Mouse (Mus musculus) heart, embryonic 16.5 days (tissue): ENCODE data around the gene Pbld2. TPM values are rescaled to one million over a fixed set of nuclear protein-coding genes. Genes with fewer than 3 reads are reported as not detected.

Experiments
- ATAC-seq: fragments of 200-750 bp; cut with Nextera tagmentation; replicated peaks from 2 replicates; pipeline ENCODE4 v1.8.0; 2017; ENCODE audit warnings: moderate number of reproducible peaks; ENCODE audit not compliant: insufficient read depth, low FRiP score; ENCODE audit errors: extremely low read depth
- H3K27ac ChIP-seq: fragments of 300-500 bp; sonication (generic); 2 replicates; pipeline ENCODE4 v1.5.1; 2014; ENCODE audit warnings: mild to moderate bottlenecking, low read length, control low read depth, moderate library complexity
- H3K27me3 ChIP-seq: fragments of 300-500 bp; sonication (generic); 2 replicates; pipeline ENCODE4 v1.6.1; 2014; ENCODE audit warnings: low read length, mixed read lengths; ENCODE audit not compliant: control insufficient read depth, insufficient read depth
- H3K36me3 ChIP-seq: fragments of 300-500 bp; sonication (generic); 2 replicates; pipeline ENCODE4 v1.6.1; 2014; ENCODE audit not compliant: control insufficient read depth, insufficient read depth
- H3K4me1 ChIP-seq: fragments of 300-500 bp; sonication (generic); 2 replicates; pipeline ENCODE4 v1.6.1; 2014; ENCODE audit warnings: low read length, mixed read lengths; ENCODE audit not compliant: control insufficient read depth, insufficient read depth
- H3K4me2 ChIP-seq: fragments of 300-500 bp; sonication (generic); 2 replicates; pipeline ENCODE4 v1.6.1; 2014; ENCODE audit warnings: low read depth, mild to moderate bottlenecking, control low read depth, low read length
- H3K4me3 ChIP-seq: fragments of 300-500 bp; sonication (generic); 2 replicates; pipeline ENCODE4 v1.5.1; 2014; ENCODE audit warnings: mild to moderate bottlenecking, control low read depth, low read length
- H3K9ac ChIP-seq: fragments of 300-500 bp; sonication (generic); 2 replicates; pipeline ENCODE4 v1.6.1; 2014; ENCODE audit warnings: low read length, control low read depth
- H3K9me3 ChIP-seq: fragments of 300-500 bp; sonication (generic); replicated peaks from 2 replicates; pipeline ENCODE4 v1.6.1; 2016; ENCODE audit warnings: low read length; ENCODE audit not compliant: control insufficient read depth
- WGBS: fragments of 180-500 bp; shearing (Covaris S2); extraction: QIAGEN DNeasy Blood & Tissue Kit; methylation state at CpG from one replicate; pipeline ENCODE4 v1.1.7; 2014; 5-methylcytosine and 5-hydroxymethylcytosine counted together
- polyA plus RNA-seq: library from polyadenylated mRNA; unstranded; fragments of >200 nt; fragmentation: Nextera tagmentation; extraction: Ambion mirVana; gene quantifications from 2 replicates; pipeline ENCODE4 v1.2.1, GENCODE M21; 2015

The Pbld2 gene
- polyA plus RNA-seq, 1 experiment from 2014 or later = 0.89 TPM

DNA sequence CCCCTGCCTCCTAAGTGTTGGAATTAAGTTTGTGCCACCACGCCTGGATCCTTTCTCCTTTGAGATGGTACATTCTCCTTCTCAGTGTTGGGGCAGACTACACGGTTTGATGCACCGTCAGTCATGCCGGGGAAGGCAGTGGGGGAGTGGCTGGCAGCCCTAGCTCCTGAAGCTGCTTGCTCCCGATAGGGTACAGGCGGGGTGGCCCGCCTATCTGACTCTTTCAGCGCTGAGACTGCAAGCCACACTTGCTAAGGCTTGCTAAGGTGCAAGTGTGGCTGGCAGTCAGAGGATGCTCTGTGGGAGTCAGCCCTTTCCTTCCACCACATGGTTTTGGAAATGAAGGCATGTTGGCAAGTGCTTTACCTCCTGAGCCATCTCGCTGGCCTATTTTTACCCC lies 23.5 kb upstream of the Pbld2 start:
- no peak overlapping the region for H3K4me2 ChIP-seq
- no peaks in the 10 kb centered on the region for H3K9me3 ChIP-seq
- H3K9ac ChIP-seq = no peak overlapping the region
- no peak for ATAC-seq
- H3K36me3 ChIP-seq = peaks cover 49% of the 10 kb centered on the region
- H3K4me3 ChIP-seq = no peak overlapping the region
- H3K27me3 ChIP-seq = no peaks in the 10 kb centered on the region
- no peaks in the 10 kb centered on the region for H3K4me1 ChIP-seq
- WGBS = 65% methylated on average over 9 of the region's 9 CpGs
- no peak overlapping the region for H3K27ac ChIP-seq

DNA sequence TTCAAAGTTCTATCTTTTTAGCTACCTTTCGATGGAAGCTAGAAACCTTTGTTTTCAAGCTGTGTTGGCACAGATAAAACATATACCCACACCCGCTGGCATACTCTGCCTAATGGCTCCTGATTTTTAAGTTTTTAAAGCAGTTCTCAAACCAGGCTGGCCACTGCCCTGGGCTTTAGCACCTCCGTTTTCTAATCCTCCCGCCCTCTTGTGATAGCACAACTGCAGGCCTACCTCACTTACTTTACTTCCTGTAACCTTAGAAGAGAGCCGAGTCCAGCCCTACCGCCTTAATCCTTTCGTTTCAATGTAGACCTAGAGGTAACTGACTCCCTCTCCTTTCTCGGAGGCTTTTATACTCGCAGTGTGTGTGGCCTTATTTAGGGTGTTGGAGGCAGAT lies 20.9 kb upstream of the Pbld2 start:
- Histone ChIP-seq H3K9ac (no peak overlapping the region), H3K27ac (no peak overlapping the region), H3K36me3 (peaks cover 49% of the 10 kb centered on the region), H3K9me3 (no peaks in the 10 kb centered on the region), H3K4me3 (no peak overlapping the region), H3K4me2 (no peak overlapping the region), H3K27me3 (no peaks in the 10 kb centered on the region), H3K4me1 (no peaks in the 10 kb centered on the region)
- no peak for ATAC-seq
- 61% methylated on average over 9 of the region's 9 CpGs for WGBS

DNA sequence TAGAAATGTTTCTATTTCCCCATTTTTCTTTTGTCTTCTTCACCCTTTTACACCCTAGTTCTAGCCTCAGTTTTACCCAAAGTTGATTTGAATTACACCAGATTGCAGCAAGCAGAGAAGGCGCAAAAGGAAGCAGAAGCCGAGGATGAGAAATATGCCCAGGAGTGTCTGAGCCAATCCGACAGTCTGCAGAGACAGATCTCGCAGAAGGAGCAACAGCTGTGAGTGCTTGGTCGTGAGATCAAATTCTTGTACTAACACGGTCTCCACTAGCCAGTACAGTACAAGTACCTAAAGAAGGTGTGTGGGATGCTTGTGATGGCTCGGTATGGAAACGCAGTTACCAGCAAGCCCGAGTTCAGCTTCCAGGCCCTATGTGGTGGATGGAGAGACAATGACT lies 19.6 kb upstream of the Pbld2 start:
- WGBS = 86% methylated on average over 9 of the region's 9 CpGs
- no peaks in the 10 kb centered on the region for H3K27me3 ChIP-seq
- no peak overlapping the region for H3K27ac ChIP-seq
- H3K9me3 ChIP-seq = no peaks in the 10 kb centered on the region
- no peak for ATAC-seq
- no peaks in the 10 kb centered on the region for H3K4me1 ChIP-seq
- peaks cover 51% of the 10 kb centered on the region for H3K36me3 ChIP-seq
- no peak overlapping the region for H3K4me2 ChIP-seq
- no peak overlapping the region for H3K4me3 ChIP-seq
- no peak overlapping the region for H3K9ac ChIP-seq

DNA sequence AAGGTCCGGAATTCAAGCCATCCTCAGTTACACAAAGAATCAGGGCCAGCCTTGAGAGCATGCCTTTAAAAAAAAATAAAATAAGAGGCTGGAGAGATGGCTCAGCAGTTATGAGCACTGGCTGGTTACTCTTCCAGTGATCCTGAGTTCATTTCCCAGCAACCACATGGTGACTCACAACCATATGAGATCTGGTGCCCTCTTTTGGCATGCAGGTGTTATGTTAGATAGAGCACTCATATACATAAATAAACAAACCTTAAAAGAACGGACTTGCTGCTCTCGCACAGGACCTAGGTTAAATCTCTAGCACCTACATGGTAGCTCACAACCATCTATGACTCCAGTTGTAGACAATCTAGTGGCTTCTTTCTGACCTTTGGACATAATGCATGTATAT lies 15.9 kb upstream of the Pbld2 start:
- 66% methylated on average over 3 of the region's 3 CpGs for WGBS
- no peak for ATAC-seq
- no peaks in the 10 kb centered on the region for H3K9me3 ChIP-seq
- H3K9ac ChIP-seq = no peak overlapping the region
- H3K27me3 ChIP-seq = no peaks in the 10 kb centered on the region
- H3K4me2 ChIP-seq = no peak overlapping the region
- no peak overlapping the region for H3K27ac ChIP-seq
- no peaks in the 10 kb centered on the region for H3K4me1 ChIP-seq
- no peak overlapping the region for H3K4me3 ChIP-seq
- peaks cover 53% of the 10 kb centered on the region for H3K36me3 ChIP-seq

DNA sequence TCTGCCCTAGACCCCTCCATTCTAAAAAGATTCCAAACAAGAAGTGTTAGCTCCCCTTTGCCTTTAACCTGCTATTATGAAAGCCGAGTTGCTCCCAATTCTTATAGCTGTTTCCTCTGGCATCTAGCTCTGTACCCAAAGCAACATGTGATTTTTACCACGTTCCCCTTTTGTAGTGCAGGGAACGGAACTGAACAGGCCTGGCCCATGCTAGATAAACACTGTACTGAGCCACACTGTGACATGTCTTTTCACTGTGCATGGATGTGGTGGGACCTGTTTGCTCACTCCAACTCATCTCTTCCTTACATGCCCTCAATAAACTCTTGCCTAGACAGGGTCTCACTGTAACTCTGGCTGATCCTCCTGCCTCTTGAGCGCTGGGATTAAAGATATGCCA lies 13.8 kb upstream of the Pbld2 start:
- H3K36me3 ChIP-seq = peaks cover 55% of the 10 kb centered on the region
- WGBS = 83% methylated on average over 4 of the region's 4 CpGs
- H3K4me1 ChIP-seq = no peaks in the 10 kb centered on the region

DNA sequence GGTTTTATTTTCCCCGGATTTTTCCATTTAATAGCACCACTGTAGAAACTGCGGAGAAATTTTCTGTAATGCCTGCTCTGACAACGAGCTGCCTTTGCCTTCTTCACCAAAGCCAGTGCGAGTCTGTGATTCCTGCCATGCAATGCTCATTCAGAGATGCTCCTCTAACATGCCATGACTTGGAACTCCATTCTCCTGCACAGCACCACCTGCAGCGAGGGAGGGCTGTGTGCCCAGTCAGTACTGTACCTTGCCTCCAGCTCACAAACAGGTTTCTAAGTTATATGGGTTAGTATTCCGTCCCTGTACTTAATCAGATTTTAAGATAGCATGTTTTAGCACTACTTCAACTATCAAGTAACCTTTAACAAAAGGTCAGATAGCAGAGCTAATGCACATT lies 12.6 kb upstream of the Pbld2 start:
- 89% methylated on average over 6 of the region's 6 CpGs for WGBS
- Histone ChIP-seq H3K9me3 (no peaks in the 10 kb centered on the region), H3K27me3 (no peaks in the 10 kb centered on the region), H3K9ac (no peak overlapping the region), H3K27ac (no peak overlapping the region), H3K4me2 (no peak overlapping the region), H3K36me3 (peaks cover 59% of the 10 kb centered on the region), H3K4me1 (no peaks in the 10 kb centered on the region), H3K4me3 (no peak overlapping the region)
- no peak for ATAC-seq

More for the DNA sequence above, 13.8 kb upstream of the Pbld2 start:
- no peak overlapping the region for H3K4me3 ChIP-seq
- no peaks in the 10 kb centered on the region for H3K27me3 ChIP-seq
- no peak overlapping the region for H3K4me2 ChIP-seq
- H3K9ac ChIP-seq = no peak overlapping the region
- ATAC-seq = no peak
- no peaks in the 10 kb centered on the region for H3K9me3 ChIP-seq
- no peak overlapping the region for H3K27ac ChIP-seq

DNA sequence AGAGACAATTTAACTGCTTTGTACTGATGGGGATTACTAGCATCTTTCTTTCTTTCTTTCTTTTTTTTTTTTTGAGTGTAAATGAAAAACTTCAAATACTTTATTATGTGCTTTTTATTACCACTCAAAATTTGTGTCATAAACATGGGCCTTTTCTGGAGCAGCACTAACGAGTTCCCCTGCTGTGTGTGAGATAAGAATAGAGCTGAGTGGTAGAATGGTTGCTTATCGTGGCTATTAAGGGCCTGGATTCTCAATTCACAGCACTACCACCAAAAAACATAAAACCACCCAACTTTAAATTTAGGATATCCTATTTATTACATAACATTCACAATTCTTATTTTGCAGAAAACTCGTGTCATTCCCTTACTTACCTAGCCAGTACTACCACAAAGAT lies 10.6 kb upstream of the Pbld2 start:
- H3K36me3 ChIP-seq = peaks cover 57% of the 10 kb centered on the region
- no peak overlapping the region for H3K4me3 ChIP-seq
- H3K27ac ChIP-seq = no peak overlapping the region
- no peak for ATAC-seq
- no peaks in the 10 kb centered on the region for H3K4me1 ChIP-seq
- H3K27me3 ChIP-seq = no peaks in the 10 kb centered on the region
- 61% methylated on average over 3 of the region's 3 CpGs for WGBS
- H3K9ac ChIP-seq = no peak overlapping the region
- no peaks in the 10 kb centered on the region for H3K9me3 ChIP-seq
- H3K4me2 ChIP-seq = no peak overlapping the region

DNA sequence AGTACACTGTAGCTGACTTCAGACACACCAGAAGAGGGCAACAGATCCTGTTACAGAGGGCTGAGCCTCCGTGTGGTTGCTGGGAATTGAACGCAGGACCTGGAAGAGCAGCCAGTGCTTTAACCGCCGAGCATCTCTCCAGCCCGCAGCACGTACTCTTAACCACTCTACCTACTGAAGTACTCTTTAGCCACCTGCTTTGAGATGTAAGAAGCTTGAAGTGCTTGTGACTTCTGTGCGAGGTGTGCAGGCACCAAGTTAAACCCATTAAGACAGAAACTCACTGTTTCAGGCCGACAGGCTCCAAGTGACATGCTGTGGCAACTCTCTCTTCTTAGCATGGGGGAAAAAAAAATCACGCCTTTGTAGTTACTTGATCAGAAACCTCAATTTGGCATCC lies 9.9 kb upstream of the Pbld2 start:
- whole genome bisulfite sequencing = 89% methylated on average over 9 of the region's 9 CpGs
- Histone ChIP-seq H3K4me1 (peaks cover 3% of the 10 kb centered on the region; the same call in 1 of the 2 replicates), H3K9ac (no peak overlapping the region), H3K4me2 (no peak overlapping the region), H3K4me3 (no peak overlapping the region), H3K9me3 (no peaks in the 10 kb centered on the region), H3K27me3 (no peaks in the 10 kb centered on the region), H3K27ac (no peak overlapping the region), H3K36me3 (peaks cover 54% of the 10 kb centered on the region)
- no peak for ATAC-seq

DNA sequence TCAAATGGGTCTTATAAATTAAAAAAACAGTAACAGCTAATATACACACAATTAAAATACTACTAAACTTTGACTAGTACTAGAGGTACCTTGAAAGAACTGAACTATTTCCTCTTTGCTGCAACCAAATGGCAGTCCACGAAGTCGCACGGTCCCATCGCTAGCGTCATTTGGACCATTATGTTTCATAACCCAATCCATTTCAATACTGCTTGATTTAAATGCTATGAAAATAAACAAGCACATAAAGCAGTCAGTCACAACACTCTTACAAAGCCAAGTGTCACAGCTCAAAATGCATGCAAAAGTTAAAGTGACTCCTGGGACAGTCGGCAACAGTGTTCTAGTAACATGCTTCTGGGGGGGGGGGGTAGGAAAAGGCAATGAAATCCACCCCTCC lies 4.8 kb upstream of the Pbld2 start:
- no peak overlapping the region for H3K9ac ChIP-seq
- H3K4me2 ChIP-seq = no peak overlapping the region
- WGBS = 87% methylated on average over 6 of the region's 6 CpGs
- peaks cover 19% of the 10 kb centered on the region for H3K4me1 ChIP-seq
- no peak overlapping the region for H3K27ac ChIP-seq
- no peak overlapping the region for H3K4me3 ChIP-seq
- H3K36me3 ChIP-seq = peaks cover 20% of the 10 kb centered on the region
- no peaks in the 10 kb centered on the region for H3K27me3 ChIP-seq
- ATAC-seq = no peak
- no peaks in the 10 kb centered on the region for H3K9me3 ChIP-seq

DNA sequence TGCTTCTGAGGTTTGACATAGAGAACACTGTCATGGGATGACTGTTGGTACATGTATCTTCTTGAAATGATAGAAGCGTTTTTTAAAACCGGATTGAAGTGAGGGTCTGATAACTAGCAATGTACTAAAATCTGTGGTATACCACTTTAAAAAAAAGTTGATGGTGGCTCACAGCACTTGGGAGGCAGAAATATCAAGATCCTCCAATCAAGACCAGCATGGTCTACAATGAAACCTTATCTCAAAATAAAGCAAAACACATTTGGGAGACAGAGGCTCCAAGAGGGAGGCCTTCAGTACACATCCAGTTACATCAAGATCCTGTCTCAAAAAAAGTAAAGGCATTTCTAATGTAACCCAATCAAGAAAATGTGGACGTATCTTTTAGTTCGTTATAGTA lies 2.4 kb upstream of the Pbld2 start:
- no peak overlapping the region; the same call in 1 of the 2 replicates for H3K27ac ChIP-seq
- no peaks in the 10 kb centered on the region for H3K9me3 ChIP-seq
- no peak for ATAC-seq
- H3K4me2 ChIP-seq = peak overlapping the region; percentile 74
- H3K4me3 ChIP-seq = peak overlapping the region; percentile 98
- no peaks in the 10 kb centered on the region for H3K27me3 ChIP-seq
- peaks cover 29% of the 10 kb centered on the region for H3K4me1 ChIP-seq
- 30% methylated on average over 4 of the region's 4 CpGs for WGBS
- peak overlapping the region; percentile 100 for H3K9ac ChIP-seq
- H3K36me3 ChIP-seq = peaks cover 7% of the 10 kb centered on the region
